Mouse (Mus musculus): Measurements from ENCODE around the gene Tmprss9.

DNA sequence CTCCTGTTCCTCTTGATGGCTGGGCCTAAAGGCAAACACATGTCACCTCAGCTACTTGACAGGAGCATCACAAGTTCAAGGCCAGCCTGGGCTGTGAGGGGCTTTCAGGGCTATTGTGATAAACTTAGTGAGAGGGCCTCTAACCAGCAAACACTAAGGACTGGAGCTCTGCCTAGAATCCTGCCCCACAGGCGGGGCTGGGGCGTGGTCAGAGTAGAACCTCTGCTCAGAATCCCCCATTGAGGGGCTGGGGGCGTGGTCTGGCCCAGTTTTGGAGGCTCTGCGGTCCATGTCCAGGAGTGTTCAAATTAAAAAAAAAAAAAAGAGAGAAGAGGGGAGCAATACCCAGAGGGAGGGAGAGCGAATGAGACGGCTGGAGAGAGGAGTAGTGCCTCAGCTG, 24.0 kb downstream of the Tmprss9 start:
- TF ChIP-seq CTCF (IDR thresholded peaks at IDR 0.05; ENCODE audit: low read depth, low read length) (no peak), POLR2A (IDR thresholded peaks at IDR 0.05; ENCODE audit: extremely low read depth, insufficient read depth, low read length) (no peak)

All from liver, adult 2 months (tissue).